Mouse (Mus musculus): ENCODE results near the gene Ppm1b. TPM values are rescaled to one million over a fixed set of nuclear protein-coding genes. Genes with fewer than 3 reads are reported as not detected.

Ppm1b gene
- 10 to 100 TPM; 43.6 to 45.9 TPM for total RNA-seq (2023)

GRCm38 (mm10) chr17:84956441-84956840 is at the start of gene Ppm1b:
TSS of gene Ppm1b (plus strand) at chr17:84956741.

GRCm38 (mm10) chr17:85028093-85028739 is 71.7 kb downstream of the Ppm1b start, which contains the start of gene Slc3a1:
TSS of gene Slc3a1 (plus strand) at chr17:85028376.

Other genes starting within 250 kb of the Ppm1b start
- gene Lrpprc, start 166.0 kb upstream of the Ppm1b start, total RNA-seq (2023): 10 to 100 TPM; 15.4 to 18.9 TPM
- gene Slc3a1, start 71.6 kb downstream of the Ppm1b start, total RNA-seq (2023): under 1 TPM; 0.15 to 0.18 TPM
- gene Prepl, start 133.5 kb downstream of the Ppm1b start, total RNA-seq (2023): 1 to 10 TPM; 8.2 to 9.8 TPM
- gene Camkmt, start 133.8 kb downstream of the Ppm1b start, total RNA-seq (2023): 1 to 10 TPM; 6.7 to 7.5 TPM

Data from neutrophil, adult 83 days (primary cell).